Mouse (Mus musculus): ENCODE measurements around the gene Nrxn3.
A peak's percentile ranks its signal among the peaks of the same experiment; 100 is the strongest.

Gene Nrxn3

DNA sequence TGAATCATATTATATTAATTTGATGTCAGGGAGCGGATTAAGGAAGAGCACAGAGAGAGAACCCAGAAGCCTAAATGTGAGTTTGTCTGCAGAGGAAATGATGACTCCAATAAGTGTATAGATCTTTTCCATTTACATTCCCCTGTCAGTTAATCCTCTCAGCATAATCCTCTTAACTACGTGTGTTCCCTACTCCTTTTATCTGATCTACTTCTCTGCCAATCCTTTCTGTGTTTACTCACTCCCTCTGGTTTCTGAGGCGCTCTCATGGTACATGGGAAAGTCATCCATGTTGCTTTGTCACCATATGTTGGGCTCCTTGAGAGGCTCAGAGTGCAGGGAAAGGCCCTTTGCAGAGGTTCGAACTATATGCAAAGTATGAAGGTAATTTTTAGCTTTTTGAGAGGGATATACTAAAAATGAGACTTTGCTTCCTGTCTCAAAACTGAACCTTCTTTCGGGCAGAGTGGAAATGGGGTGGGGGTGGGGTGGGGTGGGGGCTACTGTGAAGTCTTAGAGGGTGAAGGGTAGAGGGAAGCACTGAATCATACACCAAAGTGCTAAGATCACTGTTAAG, 350.6 kb downstream of the Nrxn3 start:
- DNase-seq, result no peak

GRCm38 (mm10) chr12:89074551-89075295, 352.0 kb downstream of the Nrxn3 start:
- no peak for DNase-seq

GRCm38 (mm10) chr12:89093806-89094479, 371.3 kb downstream of the Nrxn3 start:
- DNase-seq, result no peak

DNA sequence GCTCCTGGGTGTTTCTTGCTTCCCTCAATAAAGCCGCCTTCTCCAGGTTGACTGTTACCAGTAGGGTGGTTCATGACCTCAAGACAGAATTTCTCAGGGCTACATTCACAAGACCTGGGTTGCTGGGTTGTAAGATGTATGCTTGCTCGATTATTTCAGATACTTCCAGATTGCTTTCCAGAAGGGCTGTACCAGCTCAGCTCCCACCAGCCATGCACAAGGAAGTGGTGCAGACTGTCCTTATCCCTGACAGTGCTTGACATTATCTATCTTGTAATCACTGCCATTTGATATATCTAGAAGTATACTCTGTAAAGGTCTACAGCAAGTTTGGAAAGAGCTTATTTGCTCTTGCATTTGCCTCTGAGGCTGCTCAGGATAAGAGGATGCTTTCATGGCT, 374.9 kb downstream of the Nrxn3 start:
- DNase-seq, result no peak

DNA sequence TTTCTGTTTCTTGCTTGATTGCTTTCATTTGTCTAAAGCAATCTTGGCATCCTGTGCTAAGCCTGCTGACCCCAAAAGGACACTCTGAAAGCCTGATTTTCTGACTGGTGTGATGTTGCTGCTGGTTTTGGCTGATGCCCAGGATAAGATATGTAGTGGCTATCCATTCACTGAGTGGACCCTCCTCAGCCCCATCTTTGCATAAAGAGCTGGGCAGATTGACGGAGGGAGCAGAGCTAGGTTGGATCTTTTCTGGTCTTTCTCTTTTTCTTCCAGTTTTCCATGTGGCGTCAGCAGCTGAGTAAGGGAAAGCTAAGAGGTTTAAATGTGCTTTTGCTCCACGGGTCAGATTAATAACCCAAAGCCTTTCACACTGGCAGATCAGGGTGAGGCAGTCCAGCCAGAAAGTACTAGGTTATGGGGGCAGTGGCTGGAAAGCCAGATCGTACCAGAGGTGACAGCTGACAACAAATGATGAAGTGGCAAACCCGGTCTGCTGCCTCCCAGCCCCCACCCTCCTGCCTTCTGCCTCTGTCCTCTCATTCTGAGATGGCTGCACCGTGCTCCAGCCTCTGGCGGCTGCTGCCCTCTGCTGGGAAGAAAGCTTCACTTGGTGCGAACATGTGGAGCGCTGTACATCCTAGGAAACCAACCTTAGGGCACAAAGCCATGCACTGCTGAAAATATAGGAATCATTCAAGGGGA, 383.5 kb downstream of the Nrxn3 start:
- peak; percentile 59 for DNase-seq

- peak; percentile 22 for DNase-seq
These were observed 384.4 kb downstream of the Nrxn3 start for GRCm38 (mm10) chr12:89106881-89107584.

- DNase-seq, result no peak
These were observed 387.2 kb downstream of the Nrxn3 start for GRCm38 (mm10) chr12:89109779-89110335.

DNA sequence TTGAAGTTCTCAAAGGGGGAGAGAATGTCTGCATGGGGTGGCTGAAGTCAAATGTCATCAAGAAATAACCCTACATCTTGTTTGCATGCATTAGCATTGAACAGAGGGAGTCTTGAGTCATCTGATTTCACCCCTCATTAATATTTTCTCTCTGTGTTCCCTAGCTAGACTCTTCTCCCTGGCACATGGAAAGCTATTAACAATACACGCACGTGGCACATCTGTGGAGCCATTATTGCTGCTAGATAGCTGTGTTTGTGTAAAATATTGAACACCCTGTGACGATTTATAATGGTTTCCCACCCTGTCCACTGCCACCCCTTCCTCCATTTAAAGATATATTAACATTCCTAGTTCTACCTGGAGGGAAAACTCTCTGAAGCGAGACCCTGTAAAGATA, 405.9 kb downstream of the Nrxn3 start:
- DNase-seq, result no peak

DNA sequence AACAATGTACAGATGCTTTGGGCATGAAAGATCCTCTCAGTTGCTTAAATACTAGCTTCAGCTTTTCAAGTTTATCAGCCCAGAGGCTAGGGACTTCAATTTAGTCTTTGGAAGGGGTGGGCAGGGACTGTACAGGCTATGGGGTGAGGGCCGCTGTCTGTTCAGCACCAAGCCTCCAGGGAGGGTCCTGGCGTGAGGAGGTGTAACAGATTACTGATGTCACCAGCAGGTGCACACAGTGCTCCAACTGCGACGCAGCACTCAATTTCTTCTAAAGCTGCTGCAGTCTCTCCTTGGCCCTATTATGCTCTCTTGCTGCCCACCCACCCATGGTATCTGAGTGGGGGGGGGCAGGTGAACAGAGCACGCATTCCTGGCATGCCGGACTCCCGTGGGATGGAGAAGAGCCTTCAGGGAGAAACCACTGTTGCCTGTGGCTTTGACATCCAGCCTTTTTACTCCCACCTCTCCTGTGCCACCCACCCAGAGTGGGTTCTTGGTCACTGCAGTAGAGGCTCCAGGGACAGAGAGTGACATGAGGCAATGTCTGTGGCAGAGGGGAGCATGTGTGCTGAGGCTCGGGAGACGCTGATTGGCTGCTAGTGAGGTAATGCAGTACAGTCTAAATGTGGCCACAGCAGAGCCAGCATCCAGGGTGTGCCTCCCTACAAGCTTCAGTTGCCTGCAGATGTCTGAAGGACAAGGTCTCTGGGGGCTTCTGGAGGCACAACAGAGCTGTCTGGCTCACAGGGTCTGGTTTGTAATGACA, 406.6 kb downstream of the Nrxn3 start:
- DNase-seq, result no peak

DNA sequence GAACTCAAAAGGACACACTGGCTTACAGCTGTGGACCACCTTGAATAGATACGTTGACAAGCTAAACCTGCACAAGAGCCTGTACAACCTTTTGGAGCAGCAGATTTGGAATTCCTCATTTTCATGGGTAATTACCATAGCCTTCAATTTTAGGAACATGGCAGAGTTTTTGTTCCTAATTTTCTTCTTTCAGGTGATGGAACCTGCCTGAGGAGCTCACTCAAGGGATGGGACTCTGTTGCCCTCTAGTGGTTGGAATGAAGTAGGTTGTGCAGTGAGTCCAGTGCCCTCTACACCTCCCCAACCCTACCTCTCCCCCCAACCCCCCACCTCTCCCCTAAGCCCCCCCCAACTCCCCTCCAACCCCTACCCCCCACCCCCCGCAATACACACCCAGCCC, 411.7 kb downstream of the Nrxn3 start:
- peak; percentile 17 for DNase-seq

DNA sequence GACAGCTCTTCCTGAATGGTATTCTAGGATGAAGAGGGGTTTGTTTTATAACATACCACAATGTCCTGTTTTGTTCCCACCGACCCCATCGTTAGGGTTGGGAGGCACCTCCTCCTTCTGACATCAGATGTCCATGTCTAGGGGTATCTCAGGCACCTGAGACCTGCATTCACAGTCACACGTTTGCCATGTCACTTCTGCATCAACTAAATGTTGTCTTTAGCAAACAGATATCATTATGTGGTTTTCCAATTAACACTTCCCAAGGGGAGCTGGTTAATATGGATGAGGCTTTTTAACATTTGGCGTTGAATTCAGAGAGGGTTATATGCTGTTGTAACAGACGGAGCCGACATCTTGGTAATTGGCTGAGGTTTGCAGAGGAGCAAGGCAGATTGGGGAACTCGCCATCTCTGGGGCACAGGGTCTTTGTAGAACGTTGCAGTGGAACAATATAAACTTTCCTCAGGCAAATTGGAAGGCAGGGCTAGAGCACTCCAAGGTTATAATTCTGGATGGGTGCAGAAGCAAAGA, 412.2 kb downstream of the Nrxn3 start:
- no peak for DNase-seq

DNA sequence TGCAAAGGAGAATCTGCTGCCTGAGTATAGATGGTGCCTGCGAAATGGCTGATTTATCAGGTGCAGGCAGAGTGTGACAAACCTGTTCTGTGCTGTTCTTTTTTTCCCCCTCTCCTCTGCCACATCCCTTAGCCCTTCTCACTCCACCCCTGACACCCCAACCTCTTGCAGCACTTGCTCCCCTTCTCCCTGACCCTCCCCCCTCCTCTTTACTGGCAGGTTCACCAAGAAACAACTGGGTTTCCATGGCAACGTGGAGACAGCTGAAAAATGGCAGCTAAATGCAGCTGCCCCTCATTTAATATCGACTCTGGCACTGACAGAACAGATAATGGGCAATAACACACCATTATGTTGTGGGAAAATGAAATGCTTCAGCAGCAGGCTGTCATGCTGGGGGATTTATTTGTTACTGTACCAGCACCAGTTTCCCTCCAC, 426.3 kb downstream of the Nrxn3 start:
- no peak for DNase-seq

DNA sequence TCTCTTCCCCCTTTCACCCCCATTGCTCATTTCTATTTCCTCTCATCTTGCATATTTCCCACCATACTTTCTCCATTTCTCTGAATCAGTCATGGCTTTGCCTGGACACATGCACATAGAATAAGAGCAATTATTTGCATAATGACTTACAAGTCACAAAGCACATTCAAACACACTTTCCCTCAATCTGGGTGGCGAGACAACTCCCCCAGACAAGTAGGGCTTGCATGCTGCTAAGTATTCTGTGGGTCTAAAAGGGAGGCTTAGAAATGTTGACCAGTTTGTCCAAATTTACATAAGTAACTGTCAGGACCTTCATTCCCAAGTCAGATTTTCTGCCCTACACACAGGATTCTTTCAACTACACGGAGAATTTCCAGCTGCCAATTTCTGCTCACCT, 426.8 kb downstream of the Nrxn3 start:
- DNase-seq, result no peak

GRCm38 (mm10) chr12:89156086-89156757, 433.5 kb downstream of the Nrxn3 start:
- no peak for DNase-seq

DNA sequence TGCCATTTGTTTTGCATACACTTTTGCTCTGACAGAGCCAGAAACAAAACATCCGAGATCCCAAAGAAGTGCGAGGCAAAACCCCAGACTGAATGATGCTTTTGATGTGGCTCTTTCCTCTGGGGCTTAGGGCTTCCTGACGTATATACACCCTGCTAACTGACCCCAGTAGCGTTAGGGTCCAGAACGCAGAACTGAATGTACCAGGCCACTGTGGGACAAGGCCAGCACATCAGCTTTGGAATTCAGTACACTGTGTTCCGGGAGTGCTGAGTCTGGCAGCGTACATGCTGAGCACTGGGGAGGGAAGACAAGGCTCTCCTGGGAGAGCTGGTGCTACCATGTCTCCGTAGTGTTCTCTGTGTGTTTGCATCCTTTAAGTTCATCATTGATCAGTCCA, 436.7 kb downstream of the Nrxn3 start:
- peak; percentile 1 for DNase-seq

DNA sequence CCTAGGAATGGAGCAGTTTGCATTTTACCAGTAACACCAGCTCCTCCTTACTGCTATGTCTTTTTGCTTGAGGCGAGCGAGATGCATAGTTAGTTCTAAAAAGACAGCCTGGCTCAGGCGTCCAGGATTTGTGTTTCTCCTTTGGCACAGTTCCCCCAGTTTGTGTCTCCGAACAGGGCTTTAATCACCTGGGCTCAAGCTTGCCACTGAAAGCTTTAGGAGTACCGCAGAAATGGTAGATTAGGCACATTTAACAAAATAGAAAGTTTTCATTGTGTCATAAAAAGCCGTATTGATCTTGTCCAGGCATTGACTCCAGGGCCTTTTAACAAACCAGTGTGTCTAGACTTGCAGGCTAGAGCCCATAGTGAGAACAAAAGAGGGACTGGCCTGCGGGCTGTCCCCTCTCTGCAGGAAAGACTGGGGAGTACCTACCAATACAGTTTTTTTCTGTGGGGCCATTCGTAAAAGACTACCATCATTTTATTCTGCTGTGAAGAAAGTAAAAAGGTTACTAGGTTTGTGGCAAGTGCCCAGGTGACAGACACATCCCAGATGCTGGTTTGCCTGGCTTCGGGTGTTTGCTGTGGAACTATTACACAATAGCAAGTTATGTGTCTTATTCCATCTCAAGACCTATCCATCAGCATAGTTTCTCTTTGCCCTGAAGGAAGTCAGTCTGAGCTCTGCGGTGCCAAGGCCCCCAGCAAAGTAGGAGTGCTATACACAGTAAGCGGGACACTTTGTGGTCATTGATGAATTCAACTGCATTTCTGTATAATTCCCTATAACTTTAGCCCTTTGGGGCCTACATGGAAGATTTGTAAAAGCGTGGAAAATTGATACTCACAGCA, 451.9 kb downstream of the Nrxn3 start:
- no peak for DNase-seq

DNA sequence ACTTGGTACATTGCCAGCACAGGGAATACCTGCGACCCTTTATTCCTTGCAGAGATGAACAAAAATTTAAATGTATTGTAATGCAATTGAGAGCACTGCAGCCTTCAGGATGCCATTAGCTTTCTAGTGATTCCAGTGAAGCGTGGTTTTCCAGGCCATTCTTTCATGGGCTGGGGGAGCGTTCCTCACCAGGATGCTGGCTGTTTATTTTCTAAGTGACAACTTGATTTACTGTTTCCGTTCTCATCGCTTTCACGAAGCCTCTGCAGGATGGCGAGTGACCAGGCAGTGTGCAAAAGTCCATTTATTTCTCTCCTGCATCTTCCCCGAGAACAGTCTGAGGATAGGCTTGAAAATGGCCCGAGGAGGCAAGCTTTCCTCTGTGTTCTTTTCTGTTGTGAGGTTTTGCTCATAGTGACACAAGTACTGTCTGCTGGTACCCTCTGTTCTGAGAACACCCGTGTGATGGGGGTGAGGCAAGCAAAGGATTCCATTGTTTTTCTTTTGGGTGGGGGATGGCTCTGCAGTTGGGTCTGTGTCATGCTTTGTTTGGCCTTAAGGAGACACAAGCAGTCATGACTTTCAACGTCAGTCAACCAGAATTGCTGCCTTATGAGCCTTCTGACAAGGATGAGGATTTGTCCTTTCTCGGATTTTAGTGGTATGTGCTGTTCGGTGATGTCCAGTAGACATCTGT, 457.4 kb downstream of the Nrxn3 start:
- DNase-seq, result peak; percentile 24

DNA sequence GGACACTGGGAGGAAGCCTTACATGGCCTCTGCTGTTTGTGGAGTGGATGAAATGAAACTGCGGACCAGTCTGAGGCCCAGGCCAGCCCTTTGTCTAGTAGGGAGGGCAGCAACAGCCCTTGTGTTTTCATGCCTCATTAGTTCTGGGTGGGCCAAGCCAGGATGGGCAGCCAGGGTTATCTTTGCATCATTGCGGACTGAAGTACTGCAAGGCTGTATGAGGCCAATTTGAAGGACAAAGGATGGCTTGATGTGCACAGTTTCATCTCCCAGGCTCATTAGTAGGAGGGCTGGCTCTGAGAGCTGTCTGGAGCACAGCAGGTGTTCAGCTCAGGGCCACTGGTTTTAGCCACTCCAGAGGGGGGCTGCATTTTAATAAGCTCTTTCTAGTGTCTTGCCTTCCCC, 458.5 kb downstream of the Nrxn3 start:
- no peak for DNase-seq

All from kidney, postnatal 14 days (tissue).